Mouse (Mus musculus): ENCODE results near the gene Kif1a. TPM values are rescaled to one million over a fixed set of nuclear protein-coding genes. Genes with fewer than 3 reads are reported as not detected.

The Kif1a gene
- polyA plus RNA-seq, 1 experiment from 2014 or later, result 82.8 TPM

DNA sequence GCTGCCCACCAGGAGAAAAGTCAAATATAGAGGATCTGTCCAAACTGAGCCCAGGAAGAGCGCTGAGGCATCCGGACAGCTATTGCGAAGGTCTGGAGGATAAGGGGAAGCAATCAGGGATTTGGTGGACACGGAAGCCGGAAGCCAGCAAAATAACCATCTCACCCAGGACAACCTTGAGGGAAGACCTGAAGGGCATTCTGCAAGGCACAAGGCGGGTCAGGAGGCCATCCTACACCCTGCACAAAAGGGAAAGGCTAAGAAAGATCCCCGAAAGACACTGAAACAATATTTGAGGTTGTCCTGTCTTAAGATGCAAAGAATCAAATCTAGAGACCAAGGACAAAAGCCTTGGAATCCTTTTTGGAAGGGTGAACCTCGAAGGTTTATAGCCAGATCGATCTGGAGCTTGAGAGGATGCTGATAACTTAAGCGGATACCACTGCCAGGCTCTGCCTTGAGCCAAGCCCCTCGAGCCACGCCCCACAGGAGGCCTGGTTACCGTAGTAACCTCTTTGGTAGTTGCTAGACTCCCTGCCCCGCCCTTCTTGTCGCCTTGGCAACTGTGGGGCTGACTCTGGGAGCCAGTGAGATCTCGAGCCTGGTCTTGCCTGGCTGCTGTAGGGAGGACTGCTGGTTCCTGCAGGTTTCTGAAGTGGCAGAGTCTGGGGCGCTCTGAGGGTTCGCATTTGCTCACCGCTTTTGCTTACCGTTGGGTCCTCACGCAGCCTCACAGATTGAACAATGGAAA, 13.1 kb upstream of the Kif1a start:
- Histone ChIP-seq H3K4me3 (ENCODE audit: low read depth, low read length) (peak overlapping the region; percentile 33), H3K36me3 (ENCODE audit: control insufficient read depth, insufficient read depth, low read length) (no peaks in the 10 kb centered on the region), H3K4me1 (replicated peaks; ENCODE audit: control insufficient read depth, insufficient read depth, low read length) (no peaks in the 10 kb centered on the region; the same call in 1 of the 2 replicates), H3K27ac (ENCODE audit: low read depth, low read length) (0 out of 2 replicates have a peak overlapping the region, but pooled peaks have one; percentile 42), H3K9me3 (ENCODE audit: control insufficient read depth, low read length) (no peaks in the 10 kb centered on the region; the same call in 1 of the 2 replicates), H3K9ac (ENCODE audit: low read depth, low read length) (peak overlapping the region; percentile 44), H3K4me2 (replicated peaks; ENCODE audit: low read depth, low read length) (peak overlapping the region; percentile 66), H3K27me3 (ENCODE audit: control insufficient read depth, insufficient read depth, low read length) (no peaks in the 10 kb centered on the region)
- 26% methylated on average over 21 of the region's 21 CpGs for WGBS
- peak; percentile 100 for ATAC-seq (ENCODE audit: low FRiP score)
- DNase-seq (ENCODE audit: low spot score), result peak; percentile 98

DNA sequence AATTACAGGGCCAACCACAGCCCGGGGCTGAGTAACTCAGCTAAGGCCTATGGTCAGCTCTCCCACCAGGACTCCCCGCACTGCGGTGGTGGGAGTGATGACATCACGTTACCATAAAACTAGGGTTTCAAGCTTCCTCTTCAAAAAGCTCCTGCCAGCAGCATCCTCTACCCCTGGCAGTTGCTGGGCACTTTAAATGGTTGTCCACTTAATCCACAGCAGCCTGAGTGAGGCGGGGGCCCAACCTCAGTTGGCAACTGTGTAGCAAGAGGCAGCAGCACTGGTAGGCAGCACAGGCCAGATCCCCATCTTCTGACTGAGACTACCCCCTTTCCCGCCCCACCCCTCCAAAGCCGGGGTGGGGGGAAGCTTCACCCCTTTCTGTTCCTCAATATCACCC, 949 bp upstream of the Kif1a start:
- Histone ChIP-seq H3K4me3 (ENCODE audit: low read depth, low read length) (no peak overlapping the region), H3K9me3 (ENCODE audit: control insufficient read depth, low read length) (no peaks in the 10 kb centered on the region), H3K27me3 (ENCODE audit: control insufficient read depth, insufficient read depth, low read length) (peaks cover 13% of the 10 kb centered on the region; the same call in 1 of the 2 replicates), H3K4me1 (replicated peaks; ENCODE audit: control insufficient read depth, insufficient read depth, low read length) (peaks cover 3% of the 10 kb centered on the region; the same call in 1 of the 2 replicates), H3K9ac (ENCODE audit: low read depth, low read length) (no peak overlapping the region), H3K4me2 (replicated peaks; ENCODE audit: low read depth, low read length) (no peak overlapping the region), H3K27ac (ENCODE audit: low read depth, low read length) (no peak overlapping the region), H3K36me3 (ENCODE audit: control insufficient read depth, insufficient read depth, low read length) (no peaks in the 10 kb centered on the region)
- 62% methylated on average over 7 of the region's 7 CpGs for WGBS
- no peak for DNase-seq (ENCODE audit: low spot score)
- ATAC-seq (ENCODE audit: low FRiP score), result no peak

DNA sequence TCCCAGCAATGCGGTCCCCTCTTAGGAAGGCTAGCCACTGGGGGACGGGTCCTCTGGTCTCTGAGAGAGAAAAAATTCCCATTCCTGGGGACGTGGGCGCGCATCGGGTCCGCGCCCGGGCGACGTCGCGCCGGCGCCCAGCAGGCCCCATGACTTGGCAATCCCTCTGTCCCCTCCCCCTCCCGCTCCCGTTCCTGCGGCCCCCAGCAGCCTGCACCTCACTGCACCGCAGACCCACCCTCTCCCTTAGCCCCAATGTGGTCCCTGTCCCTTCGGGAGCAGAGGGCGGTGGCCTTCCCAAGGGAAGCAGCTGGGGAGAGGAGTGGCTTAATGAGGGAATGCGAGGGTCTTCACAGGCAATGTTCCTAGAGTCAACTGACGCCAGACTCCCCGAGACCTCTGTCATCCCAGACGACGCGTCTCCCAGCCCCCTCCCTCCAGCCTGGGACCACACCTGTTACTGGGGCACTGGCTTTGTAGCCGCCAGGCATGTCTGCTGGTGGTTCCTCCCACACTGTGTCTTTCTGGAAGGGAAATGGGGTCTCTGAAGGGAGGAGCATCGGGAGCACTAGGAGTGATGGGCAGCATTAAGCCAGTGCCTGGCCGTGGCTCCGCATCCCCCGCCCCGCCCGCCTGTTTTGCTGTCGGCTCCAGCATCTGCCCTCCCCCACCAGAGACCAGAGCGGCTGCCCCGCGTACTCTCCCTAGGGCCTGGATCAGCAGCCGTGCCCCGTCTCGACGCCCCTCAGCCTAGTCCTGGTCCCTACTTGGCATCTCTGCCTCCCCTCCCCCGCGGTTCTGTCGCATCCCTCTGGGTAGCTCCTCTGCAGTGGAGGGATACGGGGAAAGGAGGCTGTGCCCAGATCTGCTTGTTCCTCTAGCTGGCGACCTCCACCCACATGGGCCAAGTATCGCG, 917 bp downstream of the Kif1a start:
- under 1% methylated on average over 49 of the region's 49 CpGs for WGBS
- DNase-seq (ENCODE audit: low spot score) (peak; percentile 67), ATAC-seq (ENCODE audit: low FRiP score) (peak; percentile 74)
- peaks cover 13% of the 10 kb centered on the region; the same call in 1 of the 2 replicates for H3K27me3 ChIP-seq (ENCODE audit: control insufficient read depth, insufficient read depth, low read length)
- peak overlapping the region; percentile 91 for H3K4me2 ChIP-seq (replicated peaks; ENCODE audit: low read depth, low read length)
- H3K9me3 ChIP-seq (ENCODE audit: control insufficient read depth, low read length), result no peaks in the 10 kb centered on the region
- peak overlapping the region; percentile 57 for H3K4me3 ChIP-seq (ENCODE audit: low read depth, low read length)
- no peaks in the 10 kb centered on the region for H3K36me3 ChIP-seq (ENCODE audit: control insufficient read depth, insufficient read depth, low read length)
- H3K27ac ChIP-seq (ENCODE audit: low read depth, low read length), result peak overlapping the region; percentile 72
- peaks cover 4% of the 10 kb centered on the region for H3K4me1 ChIP-seq (replicated peaks; ENCODE audit: control insufficient read depth, insufficient read depth, low read length)
- peak overlapping the region; percentile 66 for H3K9ac ChIP-seq (ENCODE audit: low read depth, low read length)

DNA sequence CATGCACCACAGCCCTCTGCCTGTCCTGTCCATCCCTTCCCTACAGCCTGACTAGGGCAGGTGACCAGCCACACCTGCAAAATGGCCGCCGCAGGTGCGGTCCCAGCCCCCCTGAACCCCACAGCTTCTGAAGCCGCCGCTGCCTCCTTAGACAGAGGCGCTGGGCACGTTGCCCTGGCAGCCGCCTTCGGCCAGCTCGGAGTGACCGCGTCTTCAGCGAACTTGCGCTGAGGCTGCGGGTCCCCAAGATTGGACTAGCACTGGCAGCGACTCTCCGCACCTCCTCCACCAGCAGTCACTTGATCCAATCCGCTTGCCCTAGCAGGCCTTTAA, 1.5 kb downstream of the Kif1a start:
- Histone ChIP-seq H3K4me1 (replicated peaks; ENCODE audit: control insufficient read depth, insufficient read depth, low read length) (peaks cover 6% of the 10 kb centered on the region), H3K9ac (ENCODE audit: low read depth, low read length) (peak overlapping the region; percentile 66), H3K4me2 (replicated peaks; ENCODE audit: low read depth, low read length) (peak overlapping the region; percentile 91), H3K9me3 (ENCODE audit: control insufficient read depth, low read length) (no peaks in the 10 kb centered on the region), H3K36me3 (ENCODE audit: control insufficient read depth, insufficient read depth, low read length) (no peaks in the 10 kb centered on the region), H3K4me3 (ENCODE audit: low read depth, low read length) (peak overlapping the region; percentile 57), H3K27ac (ENCODE audit: low read depth, low read length) (no peak overlapping the region; the same call in 1 of the 2 replicates), H3K27me3 (ENCODE audit: control insufficient read depth, insufficient read depth, low read length) (peaks cover 13% of the 10 kb centered on the region; the same call in 1 of the 2 replicates)
- WGBS, result 1% methylated on average over 18 of the region's 18 CpGs
- DNase-seq (ENCODE audit: low spot score) (no peak), ATAC-seq (ENCODE audit: low FRiP score) (peak; percentile 6; the same call in 1 of the 2 replicates)

DNA sequence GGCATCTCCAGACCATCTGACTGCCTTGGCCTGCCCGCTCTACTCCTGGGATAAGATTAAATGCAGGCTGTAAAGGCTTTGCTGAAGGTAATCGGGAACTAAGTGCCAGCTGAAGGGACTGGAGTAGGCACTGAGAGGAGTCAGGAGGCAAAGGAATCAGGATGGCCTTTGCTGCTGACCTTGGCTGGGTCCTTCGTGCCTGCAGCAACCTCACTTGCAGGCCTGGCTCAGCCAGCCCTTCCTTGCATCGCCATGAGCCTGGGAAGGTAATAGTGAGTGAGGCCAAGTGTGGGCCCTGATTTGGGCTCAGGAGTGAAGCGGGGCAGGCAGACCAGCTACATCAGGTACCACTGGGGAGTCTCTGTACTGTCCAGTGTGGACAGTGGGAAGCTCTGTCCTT, 2.8 kb downstream of the Kif1a start:
- ATAC-seq (ENCODE audit: low FRiP score) (no peak), DNase-seq (ENCODE audit: low spot score) (no peak)
- Histone ChIP-seq H3K4me3 (ENCODE audit: low read depth, low read length) (no peak overlapping the region), H3K27me3 (ENCODE audit: control insufficient read depth, insufficient read depth, low read length) (peaks cover 13% of the 10 kb centered on the region; the same call in 1 of the 2 replicates), H3K9ac (ENCODE audit: low read depth, low read length) (no peak overlapping the region), H3K4me2 (replicated peaks; ENCODE audit: low read depth, low read length) (no peak overlapping the region), H3K9me3 (ENCODE audit: control insufficient read depth, low read length) (no peaks in the 10 kb centered on the region), H3K36me3 (ENCODE audit: control insufficient read depth, insufficient read depth, low read length) (no peaks in the 10 kb centered on the region), H3K27ac (ENCODE audit: low read depth, low read length) (no peak overlapping the region), H3K4me1 (replicated peaks; ENCODE audit: control insufficient read depth, insufficient read depth, low read length) (peaks cover 6% of the 10 kb centered on the region)
- WGBS, result 87% methylated on average over 5 of the region's 5 CpGs

DNA sequence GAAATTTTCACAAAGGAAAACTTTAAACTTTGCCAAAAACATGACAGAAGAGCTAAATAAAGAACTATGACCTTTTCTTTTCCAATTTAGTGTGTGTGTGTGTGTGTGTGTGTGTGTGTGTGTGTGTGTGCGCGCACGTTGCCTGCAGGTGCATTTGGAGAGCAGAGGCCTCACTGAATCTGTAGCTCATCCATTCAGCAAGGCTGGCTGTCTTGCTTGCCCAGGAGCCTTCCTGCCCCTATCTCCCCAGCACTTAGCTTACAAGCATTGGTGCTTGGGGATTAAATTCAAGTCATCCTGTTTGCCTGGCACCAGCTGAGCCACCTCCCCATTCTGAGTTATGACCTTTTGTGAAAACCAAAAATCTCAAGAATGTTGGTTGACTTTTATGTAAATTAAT, 9.2 kb downstream of the Kif1a start:
- Histone ChIP-seq H3K9ac (ENCODE audit: low read depth, low read length) (no peak overlapping the region), H3K4me3 (ENCODE audit: low read depth, low read length) (no peak overlapping the region), H3K27ac (ENCODE audit: low read depth, low read length) (no peak overlapping the region), H3K36me3 (ENCODE audit: control insufficient read depth, insufficient read depth, low read length) (no peaks in the 10 kb centered on the region), H3K27me3 (ENCODE audit: control insufficient read depth, insufficient read depth, low read length) (no peaks in the 10 kb centered on the region), H3K4me2 (replicated peaks; ENCODE audit: low read depth, low read length) (no peak overlapping the region), H3K4me1 (replicated peaks; ENCODE audit: control insufficient read depth, insufficient read depth, low read length) (peaks cover 3% of the 10 kb centered on the region; the same call in 1 of the 2 replicates), H3K9me3 (ENCODE audit: control insufficient read depth, low read length) (no peaks in the 10 kb centered on the region)
- ATAC-seq (ENCODE audit: low FRiP score) (no peak), DNase-seq (ENCODE audit: low spot score) (no peak)
- WGBS, result 93% methylated on average over 3 of the region's 3 CpGs

DNA sequence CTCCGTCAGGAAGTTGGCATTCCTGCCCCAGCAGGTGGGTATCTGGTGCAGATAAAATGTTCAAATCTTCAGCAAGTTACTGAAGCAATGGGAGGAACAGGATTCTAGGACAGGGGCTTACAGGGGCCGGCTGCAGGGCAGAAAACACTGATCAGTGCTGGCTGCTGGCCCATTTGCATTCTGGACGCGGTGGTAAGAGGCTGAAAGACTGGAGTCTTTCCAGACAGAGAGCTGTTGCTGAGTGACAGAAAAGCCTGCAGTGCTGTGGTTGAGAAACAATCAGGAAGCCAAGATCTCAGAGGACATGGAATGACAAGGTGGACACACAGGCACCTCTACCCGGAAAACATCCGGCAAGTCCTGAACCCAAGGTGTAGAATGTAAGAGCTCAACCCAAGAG, 16.6 kb downstream of the Kif1a start:
- Histone ChIP-seq H3K4me3 (ENCODE audit: low read depth, low read length) (no peak overlapping the region), H3K4me2 (replicated peaks; ENCODE audit: low read depth, low read length) (no peak overlapping the region), H3K36me3 (ENCODE audit: control insufficient read depth, insufficient read depth, low read length) (no peaks in the 10 kb centered on the region), H3K4me1 (replicated peaks; ENCODE audit: control insufficient read depth, insufficient read depth, low read length) (0 out of 2 replicates have a peak, but pooled peaks cover 3% of the 10 kb centered on the region), H3K9me3 (ENCODE audit: control insufficient read depth, low read length) (no peaks in the 10 kb centered on the region), H3K9ac (ENCODE audit: low read depth, low read length) (no peak overlapping the region), H3K27me3 (ENCODE audit: control insufficient read depth, insufficient read depth, low read length) (no peaks in the 10 kb centered on the region), H3K27ac (ENCODE audit: low read depth, low read length) (no peak overlapping the region)
- DNase-seq (ENCODE audit: low spot score), result no peak
- no peak for ATAC-seq (ENCODE audit: low FRiP score)
- WGBS, result 68% methylated on average over 6 of the region's 6 CpGs

DNA sequence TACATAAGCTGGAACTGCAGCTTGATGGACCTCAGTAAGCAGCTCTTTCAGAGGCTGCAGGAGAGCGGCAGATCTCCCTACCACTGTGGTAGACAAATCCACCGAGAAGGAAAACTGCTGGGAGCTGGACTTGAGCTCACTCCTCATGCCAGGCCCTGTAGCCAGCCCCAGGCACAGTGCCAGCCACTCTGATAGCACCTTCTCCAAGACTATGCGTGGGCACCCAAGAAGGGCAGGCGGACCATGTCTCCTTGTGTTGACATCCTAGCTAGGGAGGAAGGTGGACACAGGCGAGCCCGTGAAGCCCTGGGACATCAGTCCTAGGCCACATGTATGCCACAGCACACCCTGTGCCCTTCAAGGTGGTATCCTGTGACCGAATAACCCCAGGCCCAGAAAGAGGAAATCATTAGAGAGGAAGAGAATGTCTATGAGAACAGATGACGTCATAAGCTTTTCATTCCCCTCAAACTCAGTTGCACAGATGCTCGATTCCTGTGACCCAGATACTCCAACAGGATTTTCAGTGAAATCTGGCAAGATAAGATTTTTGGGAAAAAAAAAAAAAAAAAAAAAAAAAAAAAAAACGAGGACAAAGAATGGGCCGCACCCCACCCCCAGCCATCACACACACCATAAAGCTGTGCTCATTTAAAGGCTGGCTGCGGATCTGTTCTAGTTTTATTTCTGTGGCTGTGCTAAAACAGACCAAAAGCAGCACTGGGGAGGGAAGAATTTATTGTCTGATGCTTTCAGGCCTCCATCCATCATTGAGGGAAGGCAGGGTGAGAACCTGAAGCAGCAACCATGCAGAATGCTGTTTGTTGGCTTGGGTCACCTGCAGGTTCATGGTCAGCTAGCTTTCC, 18.1 kb downstream of the Kif1a start:
- 89% methylated on average over 12 of the region's 12 CpGs for WGBS
- Histone ChIP-seq H3K4me2 (replicated peaks; ENCODE audit: low read depth, low read length) (no peak overlapping the region), H3K27me3 (ENCODE audit: control insufficient read depth, insufficient read depth, low read length) (no peaks in the 10 kb centered on the region), H3K4me3 (ENCODE audit: low read depth, low read length) (no peak overlapping the region), H3K9me3 (ENCODE audit: control insufficient read depth, low read length) (no peaks in the 10 kb centered on the region), H3K4me1 (replicated peaks; ENCODE audit: control insufficient read depth, insufficient read depth, low read length) (peaks cover 13% of the 10 kb centered on the region), H3K27ac (ENCODE audit: low read depth, low read length) (no peak overlapping the region), H3K9ac (ENCODE audit: low read depth, low read length) (no peak overlapping the region), H3K36me3 (ENCODE audit: control insufficient read depth, insufficient read depth, low read length) (no peaks in the 10 kb centered on the region)
- DNase-seq (ENCODE audit: low spot score) (no peak), ATAC-seq (ENCODE audit: low FRiP score) (no peak)

Measured in hindbrain, embryonic 11.5 days (tissue).